Mouse (Mus musculus) intestine, embryonic 15.5 days (tissue): ENCODE measurements around the gene S1pr5. TPM values are rescaled to one million over a fixed set of nuclear protein-coding genes. Genes with fewer than 3 reads are reported as not detected.
"Not testable (repeated sequence)": the region's sequence is repeated elsewhere in the genome, so short reads cannot be mapped to it uniquely, and the experiment has no call there.

Experiments used
- ATAC-seq: fragments of 200-750 bp; cut with Nextera tagmentation; 2 replicates; pipeline ENCODE4 v1.8.0; 2017; ENCODE audit warnings: moderate TSS enrichment, moderate library complexity
- H3K27ac ChIP-seq: fragments of 300-500 bp; sonication (generic); 2 replicates; pipeline ENCODE4 v1.5.1; 2015; ENCODE audit warnings: mild to moderate bottlenecking, inconsistent platforms
- H3K27me3 ChIP-seq: fragments of 300-500 bp; sonication (generic); replicated peaks from 2 replicates; pipeline ENCODE4 v1.6.1; 2015; ENCODE audit warnings: inconsistent platforms
- H3K36me3 ChIP-seq: fragments of 300-500 bp; sonication (generic); 2 replicates; pipeline ENCODE4 v1.6.1; 2015; ENCODE audit warnings: inconsistent platforms
- H3K4me1 ChIP-seq: fragments of 300-500 bp; sonication (generic); replicated peaks from 2 replicates; pipeline ENCODE4 v1.6.1; 2015; ENCODE audit warnings: inconsistent platforms
- H3K4me2 ChIP-seq: fragments of 300-500 bp; sonication (generic); replicated peaks from 2 replicates; pipeline ENCODE4 v1.6.1; 2015; ENCODE audit warnings: mild to moderate bottlenecking, inconsistent platforms
- H3K4me3 ChIP-seq: fragments of 300-500 bp; sonication (generic); replicated peaks from 2 replicates; pipeline ENCODE4 v1.5.1; 2015; ENCODE audit warnings: inconsistent platforms
- H3K9ac ChIP-seq: fragments of 300-500 bp; sonication (generic); 2 replicates; pipeline ENCODE4 v1.6.1; 2015; ENCODE audit warnings: inconsistent platforms
- H3K9me3 ChIP-seq: fragments of 300-500 bp; sonication (generic); 2 replicates; pipeline ENCODE4 v1.6.1; 2016; ENCODE audit warnings: inconsistent platforms
- WGBS: fragments of 180-500 bp; shearing (Covaris S2); methylation state at CpG from one replicate; pipeline ENCODE4 v1.1.7; 2015; 5-methylcytosine and 5-hydroxymethylcytosine counted together
- polyA plus RNA-seq: library from polyadenylated mRNA; unstranded; fragments of >200 nt; fragmentation: Nextera tagmentation; extraction: Ambion mirVana; gene quantifications from 2 replicates; pipeline ENCODE4 v1.2.1, GENCODE M21; 2015

Gene S1pr5
- polyA plus RNA-seq: not detected in 2 replicates

DNA sequence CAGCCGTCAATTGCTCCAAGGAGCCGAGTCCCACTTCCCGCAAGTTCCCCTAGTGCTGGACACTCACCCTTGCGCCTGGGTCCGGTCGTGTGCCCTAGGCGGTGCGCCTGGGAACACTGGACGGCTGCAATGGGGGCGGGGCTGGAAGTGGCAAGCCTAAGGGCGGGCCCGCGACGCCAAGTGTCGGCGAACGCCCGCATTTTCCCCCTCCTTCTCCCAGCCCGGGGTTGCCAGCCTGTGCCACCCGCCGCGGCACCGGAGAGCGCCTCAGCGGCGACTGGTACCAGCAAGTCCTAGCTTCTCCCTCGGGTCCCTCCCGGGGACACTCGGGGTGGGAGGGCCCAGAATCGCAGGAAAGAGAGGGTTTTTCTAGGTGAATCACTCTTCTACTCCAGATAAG, at the start of gene S1pr5:
TSS of gene S1pr5 (minus strand) at position 118 of the 400 bp plus-strand sequence.
- Histone ChIP-seq H3K9ac (peak within 1 kb of the TSS; percentile 6; the same call in 1 of the 2 replicates), H3K4me2 (peak within 1 kb of the TSS; percentile 55), H3K36me3 (no peaks in the 10 kb centered on the region), H3K27ac (no peak within 1 kb of the TSS), H3K27me3 (peaks cover 90% of the 10 kb centered on the region), H3K4me3 (peak within 1 kb of the TSS; percentile 20), H3K4me1 (peaks cover 25% of the 10 kb centered on the region), H3K9me3 (no peaks in the 10 kb centered on the region)
- no peak for ATAC-seq
- WGBS: 2% methylated on average over 30 of the region's 30 CpGs

DNA sequence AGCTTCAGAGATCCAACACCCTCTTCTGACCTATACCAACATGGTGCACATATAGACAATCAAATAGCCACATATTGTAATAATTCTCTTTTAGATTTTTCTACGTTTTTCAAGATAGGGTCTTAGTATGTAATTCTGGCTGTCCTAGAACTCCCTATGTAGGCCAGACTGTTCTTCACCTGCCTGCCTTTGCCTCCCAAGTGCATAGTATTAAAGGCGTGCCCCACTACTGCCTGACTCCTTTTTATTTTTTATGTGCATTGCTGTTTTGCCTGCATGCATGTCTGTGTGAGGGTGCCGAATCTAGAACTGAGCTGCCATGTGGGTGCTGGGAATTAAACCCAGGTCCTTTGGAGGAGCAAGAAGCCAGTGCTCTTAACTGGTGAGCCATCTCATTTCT, 44.0 kb upstream of the S1pr5 start:
- Histone ChIP-seq H3K36me3 (no peaks in the 10 kb centered on the region), H3K9ac (no peak overlapping the region), H3K4me3 (no peak overlapping the region), H3K9me3 (no peaks in the 10 kb centered on the region), H3K27ac (no peak overlapping the region), H3K4me1 (peaks cover 14% of the 10 kb centered on the region), H3K27me3 (no peaks in the 10 kb centered on the region), H3K4me2 (peak overlapping the region; percentile 83; the same call in 1 of the 2 replicates)
- ATAC-seq: no peak
- WGBS: 97% methylated on average over 3 of the region's 3 CpGs

DNA sequence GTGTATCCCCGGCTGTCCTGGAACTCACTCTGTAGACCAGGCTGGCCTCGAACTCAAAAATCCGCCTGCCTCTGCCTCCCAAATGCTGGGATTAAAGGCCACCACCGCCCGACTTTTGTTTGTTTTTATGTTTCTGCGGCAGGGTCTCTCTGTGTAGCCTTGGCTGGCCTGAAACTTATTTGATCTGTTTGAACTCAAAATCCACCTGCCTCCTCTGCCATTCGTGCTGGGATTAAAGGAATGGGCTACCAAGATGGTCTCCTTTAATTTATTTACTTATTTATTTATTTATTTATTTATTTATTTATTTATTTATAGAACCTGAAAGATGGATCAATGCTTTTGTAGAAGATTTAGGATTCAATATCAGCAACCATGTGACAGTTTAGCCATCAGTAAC, 43.6 kb upstream of the S1pr5 start:
- WGBS: 12% methylated on average over 7 of the region's 7 CpGs
- Histone ChIP-seq H3K4me2 (peak overlapping the region; percentile 83), H3K27ac (peak overlapping the region; percentile 83), H3K4me3 (peak overlapping the region; percentile 65), H3K9ac (peak overlapping the region; percentile 14), H3K4me1 (peaks cover 18% of the 10 kb centered on the region)
- H3K36me3 ChIP-seq, ATAC-seq, H3K27me3 ChIP-seq, H3K9me3 ChIP-seq: not testable (repeated sequence)

- H3K9me3 ChIP-seq: no peaks in the 10 kb centered on the region
- 1% methylated on average over 51 of the region's 51 CpGs for WGBS
Measured at GRCm38 (mm10) chr9:21291022-21291787, 43.0 kb upstream of the S1pr5 start, which contains the start of gene Cdkn2d. Gene Cdkn2d (minus strand): TSS chr9:21291407.

GRCm38 (mm10) chr9:21290589-21290988, 42.3 kb upstream of the S1pr5 start:
- Histone ChIP-seq H3K27ac (peak overlapping the region; percentile 76), H3K9ac (peak overlapping the region; percentile 73), H3K4me1 (peaks cover 23% of the 10 kb centered on the region), H3K9me3 (no peaks in the 10 kb centered on the region), H3K36me3 (peaks cover 2% of the 10 kb centered on the region; the same call in 1 of the 2 replicates), H3K4me3 (peak overlapping the region; percentile 65), H3K27me3 (no peaks in the 10 kb centered on the region), H3K4me2 (peak overlapping the region; percentile 83)
- no peak for ATAC-seq
- WGBS: 0% methylated on average over 20 of the region's 20 CpGs

More at GRCm38 (mm10) chr9:21291022-21291787, 43.0 kb upstream of the S1pr5 start, which contains the start of gene Cdkn2d:
- ATAC-seq: peak; percentile 95
- Histone ChIP-seq H3K4me1 (peaks cover 23% of the 10 kb centered on the region), H3K27ac (peak within 1 kb of the TSS; percentile 83), H3K27me3 (no peaks in the 10 kb centered on the region), H3K4me2 (peak within 1 kb of the TSS; percentile 83), H3K36me3 (no peaks in the 10 kb centered on the region), H3K4me3 (peak within 1 kb of the TSS; percentile 65), H3K9ac (peak within 1 kb of the TSS; percentile 73)

DNA sequence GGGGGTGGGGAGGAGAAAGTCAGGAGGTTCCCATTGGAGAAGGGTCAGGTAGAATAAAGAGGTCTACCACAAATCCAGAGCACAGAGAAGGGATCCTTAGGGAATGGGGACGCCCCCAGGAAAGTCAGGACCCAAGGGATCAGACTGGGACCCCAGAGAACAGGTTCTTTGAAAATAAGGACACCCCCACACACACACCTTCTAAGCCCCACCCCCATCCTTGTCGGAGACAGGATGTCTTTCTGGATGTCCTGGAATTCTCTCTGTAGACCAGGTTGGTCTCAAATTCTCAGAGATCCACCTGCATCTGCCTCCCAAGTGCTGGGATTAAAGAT, 41.1 kb upstream of the S1pr5 start:
- 85% methylated on average over 2 of the region's 2 CpGs for WGBS
- ATAC-seq: no peak
- Histone ChIP-seq H3K4me2 (peak overlapping the region; percentile 83), H3K36me3 (peaks cover 9% of the 10 kb centered on the region; the same call in 1 of the 2 replicates), H3K27me3 (no peaks in the 10 kb centered on the region), H3K27ac (no peak overlapping the region), H3K9me3 (no peaks in the 10 kb centered on the region), H3K9ac (no peak overlapping the region), H3K4me3 (no peak overlapping the region; the same call in 1 of the 2 replicates), H3K4me1 (peaks cover 25% of the 10 kb centered on the region)

- Histone ChIP-seq H3K27ac (peak overlapping the region; percentile 78), H3K4me3 (peak overlapping the region; percentile 59), H3K9me3 (no peaks in the 10 kb centered on the region), H3K27me3 (no peaks in the 10 kb centered on the region), H3K4me2 (peak overlapping the region; percentile 83), H3K4me1 (peaks cover 26% of the 10 kb centered on the region), H3K9ac (no peak overlapping the region), H3K36me3 (peaks cover 9% of the 10 kb centered on the region; the same call in 1 of the 2 replicates)
- no peak for ATAC-seq
- 69% methylated on average over 13 of the region's 13 CpGs for WGBS
Measured at GRCm38 (mm10) chr9:21288404-21289336, 40.4 kb upstream of the S1pr5 start.

DNA sequence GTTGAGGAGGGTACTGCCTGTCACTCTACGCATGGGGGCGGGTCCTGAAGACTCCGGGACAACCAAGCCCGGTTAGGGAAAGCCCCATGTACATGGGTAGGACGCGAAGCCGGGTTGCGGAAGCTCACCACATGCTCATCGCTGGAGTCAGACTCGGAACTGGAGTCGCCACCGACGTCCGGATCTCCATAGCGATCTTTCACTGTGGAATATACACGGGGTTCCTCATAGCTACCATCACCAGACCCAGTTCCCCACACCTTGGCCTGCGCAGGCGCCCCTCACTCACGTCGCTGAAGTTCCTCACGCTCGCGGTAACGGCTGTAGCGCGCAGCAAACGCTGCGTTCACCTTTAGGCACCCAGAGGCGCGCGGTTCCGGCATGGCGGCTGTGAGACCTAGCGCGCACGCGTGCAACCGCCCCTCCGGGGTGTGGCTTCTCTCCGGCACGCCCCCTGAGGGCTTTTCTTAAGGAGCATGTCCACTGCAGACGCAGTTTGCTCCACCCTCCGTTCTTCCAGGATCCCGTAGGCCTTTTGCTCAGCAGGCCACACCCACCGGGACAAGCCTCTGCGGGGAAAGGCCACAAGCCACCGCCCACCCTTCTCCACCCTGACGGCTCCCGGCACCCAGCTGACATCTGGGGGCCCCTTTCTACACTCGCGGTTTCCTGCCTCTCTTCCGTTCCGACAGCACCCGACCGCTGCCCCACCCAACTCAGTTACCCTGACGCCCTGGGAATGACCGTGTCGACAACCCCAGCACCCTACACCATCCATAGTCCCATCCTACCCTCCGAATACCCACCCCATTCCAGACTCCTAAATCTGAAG, 39.5 kb upstream of the S1pr5 start, which contains the start of gene Kri1:
TSS of gene Kri1 (minus strand) at position 399 of the 832 bp plus-strand sequence.
- Histone ChIP-seq H3K27me3 (no peaks in the 10 kb centered on the region), H3K9me3 (no peaks in the 10 kb centered on the region), H3K36me3 (peaks cover 9% of the 10 kb centered on the region; the same call in 1 of the 2 replicates), H3K9ac (peak within 1 kb of the TSS; percentile 57), H3K27ac (peak within 1 kb of the TSS; percentile 78), H3K4me1 (peaks cover 26% of the 10 kb centered on the region), H3K4me3 (peak within 1 kb of the TSS; percentile 59), H3K4me2 (peak within 1 kb of the TSS; percentile 83)
- ATAC-seq: peak; percentile 81
- under 1% methylated on average over 59 of the region's 59 CpGs for WGBS

DNA sequence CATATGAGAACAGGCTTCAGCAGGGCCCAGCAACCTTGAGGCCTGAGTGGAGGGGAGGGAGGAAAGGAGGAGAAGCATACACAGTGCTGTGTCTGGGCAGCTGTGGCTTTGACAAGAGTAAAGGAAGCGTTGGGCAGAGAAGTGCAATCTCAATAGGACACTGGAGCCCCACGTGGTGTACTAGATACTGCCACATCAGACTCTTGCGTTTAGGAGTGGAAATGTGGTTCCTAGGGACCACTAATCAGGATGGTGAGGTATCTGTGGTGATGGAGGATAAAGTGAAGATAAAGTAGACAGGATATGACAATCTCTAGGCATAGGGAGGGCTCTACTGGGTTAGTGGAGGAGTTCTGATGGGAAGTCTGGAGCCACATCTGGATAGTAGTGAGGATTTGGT, 38.5 kb upstream of the S1pr5 start:
- H3K4me3 ChIP-seq: peak overlapping the region; percentile 59
- H3K9me3 ChIP-seq: no peaks in the 10 kb centered on the region
- H3K9ac ChIP-seq: peak overlapping the region; percentile 57
- no peak for ATAC-seq
- no peak overlapping the region for H3K27ac ChIP-seq
- H3K27me3 ChIP-seq: no peaks in the 10 kb centered on the region
- H3K4me1 ChIP-seq: peaks cover 26% of the 10 kb centered on the region
- 59% methylated on average over 3 of the region's 3 CpGs for WGBS
- H3K4me2 ChIP-seq: peak overlapping the region; percentile 83
- H3K36me3 ChIP-seq: peaks cover 16% of the 10 kb centered on the region

GRCm38 (mm10) chr9:21283994-21284393, 35.8 kb upstream of the S1pr5 start:
- Histone ChIP-seq H3K36me3 (peaks cover 36% of the 10 kb centered on the region), H3K27me3 (no peaks in the 10 kb centered on the region), H3K4me3 (no peak overlapping the region), H3K4me1 (peaks cover 18% of the 10 kb centered on the region), H3K27ac (no peak overlapping the region), H3K9ac (no peak overlapping the region), H3K9me3 (no peaks in the 10 kb centered on the region), H3K4me2 (no peak overlapping the region)
- ATAC-seq: no peak
- 63% methylated on average over 3 of the region's 3 CpGs for WGBS

- peaks cover 40% of the 10 kb centered on the region for H3K36me3 ChIP-seq
- no peak overlapping the region for H3K4me2 ChIP-seq
- H3K9ac ChIP-seq: no peak overlapping the region
- ATAC-seq: no peak
- H3K9me3 ChIP-seq: no peaks in the 10 kb centered on the region
- peaks cover 14% of the 10 kb centered on the region for H3K4me1 ChIP-seq
- no peak overlapping the region for H3K27ac ChIP-seq
- no peaks in the 10 kb centered on the region for H3K27me3 ChIP-seq
- WGBS: 85% methylated on average over 5 of the region's 5 CpGs
- H3K4me3 ChIP-seq: no peak overlapping the region
Measured at GRCm38 (mm10) chr9:21283591-21283990, 35.3 kb upstream of the S1pr5 start.
